Mouse (Mus musculus): ENCODE data around the gene Smpdl3b. TPM values are rescaled to one million over a fixed set of nuclear protein-coding genes. Genes with fewer than 3 reads are reported as not detected.

Gene Smpdl3b
- polyA plus RNA-seq, 1 experiment from 2014 or later = 1.1 TPM

GRCm38 (mm10) chr4:132733071-132733770 lies 23.8 kb downstream of the Smpdl3b start:
- no peak overlapping the region for H3K27ac ChIP-seq (replicated peaks)
- H3K9me3 ChIP-seq (replicated peaks) = no peaks in the 10 kb centered on the region
- ATAC-seq (ENCODE audit: insufficient read depth) = no peak
- WGBS (ENCODE audit: insufficient replicate concordance) = 81% methylated on average over 25 of the region's 25 CpGs
- H3K4me3 ChIP-seq (replicated peaks) = no peak overlapping the region
- H3K4me2 ChIP-seq = peak overlapping the region; percentile 87; the same call in 1 of the 2 replicates
- H3K27me3 ChIP-seq = no peaks in the 10 kb centered on the region
- H3K36me3 ChIP-seq (replicated peaks) = no peaks in the 10 kb centered on the region
- H3K9ac ChIP-seq = no peak overlapping the region
- H3K4me1 ChIP-seq (replicated peaks) = peaks cover 41% of the 10 kb centered on the region

- Histone ChIP-seq H3K4me2 (peak within 1 kb of the TSS; percentile 87), H3K4me1 (replicated peaks) (peaks cover 47% of the 10 kb centered on the region), H3K9ac (peak within 1 kb of the TSS; percentile 56), H3K9me3 (replicated peaks) (no peaks in the 10 kb centered on the region), H3K27me3 (no peaks in the 10 kb centered on the region), H3K4me3 (replicated peaks) (peak within 1 kb of the TSS; percentile 62), H3K27ac (replicated peaks) (no peak within 1 kb of the TSS), H3K36me3 (replicated peaks) (no peaks in the 10 kb centered on the region)
- ATAC-seq (ENCODE audit: insufficient read depth) = peak; percentile 87
- 1% methylated on average over 34 of the region's 34 CpGs for WGBS (ENCODE audit: insufficient replicate concordance)
Observed at GRCm38 (mm10) chr4:132732148-132732684, 24.8 kb downstream of the Smpdl3b start, which contains the start of gene Xkr8. Xkr8 (minus strand) TSS chr4:132732546.

- Histone ChIP-seq H3K27me3 (no peaks in the 10 kb centered on the region), H3K9me3 (replicated peaks) (no peaks in the 10 kb centered on the region), H3K27ac (replicated peaks) (no peak overlapping the region), H3K9ac (peak overlapping the region; percentile 56; the same call in 1 of the 2 replicates), H3K36me3 (replicated peaks) (no peaks in the 10 kb centered on the region), H3K4me2 (peak overlapping the region; percentile 87), H3K4me1 (replicated peaks) (peaks cover 47% of the 10 kb centered on the region), H3K4me3 (replicated peaks) (peak overlapping the region; percentile 62)
- WGBS (ENCODE audit: insufficient replicate concordance) = 28% methylated on average over 12 of the region's 12 CpGs
- no peak for ATAC-seq (ENCODE audit: insufficient read depth)
Observed at GRCm38 (mm10) chr4:132731616-132732015, 25.4 kb downstream of the Smpdl3b start.

GRCm38 (mm10) chr4:132728233-132728632 lies 28.8 kb downstream of the Smpdl3b start:
- H3K4me3 ChIP-seq (replicated peaks) = no peak overlapping the region
- WGBS (ENCODE audit: insufficient replicate concordance) = 37% methylated on average over 8 of the region's 8 CpGs
- no peak overlapping the region for H3K27ac ChIP-seq (replicated peaks)
- peaks cover 9% of the 10 kb centered on the region for H3K36me3 ChIP-seq (replicated peaks)
- H3K4me2 ChIP-seq = no peak overlapping the region
- no peaks in the 10 kb centered on the region for H3K27me3 ChIP-seq
- ATAC-seq (ENCODE audit: insufficient read depth) = no peak
- peaks cover 28% of the 10 kb centered on the region for H3K4me1 ChIP-seq (replicated peaks)
- H3K9ac ChIP-seq = no peak overlapping the region
- H3K9me3 ChIP-seq (replicated peaks) = no peaks in the 10 kb centered on the region

- Histone ChIP-seq H3K27me3 (no peaks in the 10 kb centered on the region), H3K9me3 (replicated peaks) (no peaks in the 10 kb centered on the region), H3K27ac (replicated peaks) (no peak overlapping the region), H3K4me3 (replicated peaks) (no peak overlapping the region), H3K4me1 (replicated peaks) (no peaks in the 10 kb centered on the region), H3K4me2 (no peak overlapping the region), H3K9ac (no peak overlapping the region), H3K36me3 (replicated peaks) (peaks cover 59% of the 10 kb centered on the region)
- 74% methylated on average over 1 of the region's 1 CpGs for WGBS (ENCODE audit: insufficient replicate concordance)
- ATAC-seq (ENCODE audit: insufficient read depth) = no peak
Observed at GRCm38 (mm10) chr4:132718251-132718650, 38.8 kb downstream of the Smpdl3b start.

GRCm38 (mm10) chr4:132713181-132713580 lies 43.9 kb downstream of the Smpdl3b start:
- Histone ChIP-seq H3K36me3 (replicated peaks) (peaks cover 70% of the 10 kb centered on the region), H3K4me3 (replicated peaks) (no peak overlapping the region), H3K9me3 (replicated peaks) (no peaks in the 10 kb centered on the region), H3K27me3 (no peaks in the 10 kb centered on the region), H3K27ac (replicated peaks) (no peak overlapping the region), H3K4me1 (replicated peaks) (no peaks in the 10 kb centered on the region), H3K4me2 (no peak overlapping the region), H3K9ac (no peak overlapping the region)
- WGBS (ENCODE audit: insufficient replicate concordance) = 89% methylated on average over 7 of the region's 7 CpGs
- no peak for ATAC-seq (ENCODE audit: insufficient read depth)

GRCm38 (mm10) chr4:132706885-132707284 lies 50.2 kb downstream of the Smpdl3b start:
- peaks cover 87% of the 10 kb centered on the region for H3K36me3 ChIP-seq (replicated peaks)
- no peaks in the 10 kb centered on the region for H3K27me3 ChIP-seq
- H3K9ac ChIP-seq = no peak overlapping the region
- no peak overlapping the region for H3K4me2 ChIP-seq
- no peak overlapping the region for H3K27ac ChIP-seq (replicated peaks)
- H3K4me3 ChIP-seq (replicated peaks) = no peak overlapping the region
- no peaks in the 10 kb centered on the region for H3K4me1 ChIP-seq (replicated peaks)
- no peak for ATAC-seq (ENCODE audit: insufficient read depth)
- no peaks in the 10 kb centered on the region for H3K9me3 ChIP-seq (replicated peaks)
- 88% methylated on average over 8 of the region's 8 CpGs for WGBS (ENCODE audit: insufficient replicate concordance)

- no peak for ATAC-seq (ENCODE audit: insufficient read depth)
- Histone ChIP-seq H3K9me3 (replicated peaks) (no peaks in the 10 kb centered on the region), H3K27me3 (no peaks in the 10 kb centered on the region), H3K27ac (replicated peaks) (no peak overlapping the region), H3K4me3 (replicated peaks) (no peak overlapping the region), H3K9ac (no peak overlapping the region), H3K36me3 (replicated peaks) (peaks cover 68% of the 10 kb centered on the region), H3K4me1 (replicated peaks) (no peaks in the 10 kb centered on the region), H3K4me2 (no peak overlapping the region)
- WGBS (ENCODE audit: insufficient replicate concordance) = 94% methylated on average over 5 of the region's 5 CpGs
Observed at GRCm38 (mm10) chr4:132702076-132702475, 55.0 kb downstream of the Smpdl3b start.

GRCm38 (mm10) chr4:132693366-132693765 lies 63.7 kb downstream of the Smpdl3b start:
- H3K27me3 ChIP-seq = no peaks in the 10 kb centered on the region
- 78% methylated on average over 3 of the region's 3 CpGs for WGBS (ENCODE audit: insufficient replicate concordance)

GRCm38 (mm10) chr4:132689634-132690033 lies 67.4 kb downstream of the Smpdl3b start:
- no peak overlapping the region for H3K4me2 ChIP-seq
- ATAC-seq (ENCODE audit: insufficient read depth) = no peak
- peaks cover 61% of the 10 kb centered on the region for H3K36me3 ChIP-seq (replicated peaks)
- H3K9me3 ChIP-seq (replicated peaks) = no peaks in the 10 kb centered on the region
- no peak overlapping the region for H3K4me3 ChIP-seq (replicated peaks)
- H3K27ac ChIP-seq (replicated peaks) = no peak overlapping the region
- H3K9ac ChIP-seq = no peak overlapping the region
- H3K27me3 ChIP-seq = no peaks in the 10 kb centered on the region
- H3K4me1 ChIP-seq (replicated peaks) = no peaks in the 10 kb centered on the region
- 58% methylated on average over 2 of the region's 2 CpGs for WGBS (ENCODE audit: insufficient replicate concordance)

More at GRCm38 (mm10) chr4:132693366-132693765, 63.7 kb downstream of the Smpdl3b start:
- peaks cover 54% of the 10 kb centered on the region for H3K36me3 ChIP-seq (replicated peaks)
- no peak overlapping the region for H3K4me2 ChIP-seq
- H3K9me3 ChIP-seq (replicated peaks) = no peaks in the 10 kb centered on the region
- ATAC-seq (ENCODE audit: insufficient read depth) = no peak
- H3K4me1 ChIP-seq (replicated peaks) = no peaks in the 10 kb centered on the region
- no peak overlapping the region for H3K9ac ChIP-seq
- H3K4me3 ChIP-seq (replicated peaks) = no peak overlapping the region
- no peak overlapping the region for H3K27ac ChIP-seq (replicated peaks)
